Mouse (Mus musculus) frontal cortex, postnatal 25 days (tissue): ENCODE data around the gene Ntm.

ENCODE experiments used
- DNase-seq, 2 experiments: peaks; one replicate each; pipeline ENCODE4 v3.0.0; 2022; ENCODE audit warnings: low spot score in 2 of 2

Ntm gene

DNA sequence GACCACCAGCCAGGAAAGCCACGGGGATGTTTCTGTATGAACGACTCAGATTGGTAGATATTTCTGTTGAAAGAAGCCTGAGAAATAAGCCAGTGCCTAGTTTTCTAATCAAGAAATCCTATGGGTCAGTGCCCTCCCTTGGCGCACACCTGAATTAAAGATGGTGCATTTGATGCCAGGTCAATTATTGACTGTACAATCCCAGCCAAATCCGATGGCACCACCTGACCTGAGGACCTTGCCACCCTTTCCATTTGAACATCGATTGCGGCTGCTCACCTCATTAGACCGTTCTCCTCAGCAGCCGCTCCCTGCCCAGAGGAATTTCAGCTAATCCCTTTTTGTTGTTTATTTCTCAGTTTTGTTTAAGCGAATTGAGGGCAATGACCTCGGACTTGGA lies 483.9 kb downstream of the Ntm start:
- no peak for DNase-seq

DNA sequence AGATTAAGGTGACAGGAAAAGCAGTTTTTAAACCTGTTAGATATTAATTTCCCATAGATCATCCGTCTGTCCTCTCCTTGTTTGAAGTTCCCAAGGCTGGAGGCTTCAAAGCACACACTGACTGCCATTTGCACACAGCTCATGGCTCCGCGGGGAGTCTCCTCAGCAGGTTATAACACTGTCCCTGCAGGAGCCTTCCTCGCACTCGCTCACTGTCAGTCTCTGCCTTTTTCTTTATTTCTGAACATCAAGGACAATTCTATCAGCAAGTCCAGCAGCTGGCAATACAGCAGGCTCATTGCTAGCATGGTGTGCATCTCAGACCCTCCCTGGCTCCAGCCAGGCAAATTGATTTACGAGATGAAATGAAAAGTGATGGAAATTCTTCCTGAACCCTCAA lies 485.7 kb downstream of the Ntm start:
- DNase-seq, result no peak

DNA sequence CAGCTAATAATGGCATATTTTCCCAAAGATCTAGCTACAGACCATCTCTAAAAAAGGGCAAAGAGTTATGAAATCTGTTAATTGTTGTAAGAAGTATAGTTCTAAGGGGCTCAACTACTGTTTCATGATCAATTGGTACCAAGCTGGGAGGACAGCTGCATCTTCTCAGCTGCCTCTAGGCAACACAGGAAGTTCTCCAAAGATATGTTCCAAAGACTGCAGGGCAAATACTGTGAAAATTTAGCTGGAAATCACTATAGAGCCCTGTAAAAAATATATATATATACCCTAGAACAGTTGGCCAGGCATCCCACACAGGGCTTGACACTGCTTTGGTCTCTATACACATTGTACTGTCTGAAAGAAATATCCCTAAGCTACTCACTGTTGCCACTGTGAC lies 489.5 kb downstream of the Ntm start:
- DNase-seq, result no peak

DNA sequence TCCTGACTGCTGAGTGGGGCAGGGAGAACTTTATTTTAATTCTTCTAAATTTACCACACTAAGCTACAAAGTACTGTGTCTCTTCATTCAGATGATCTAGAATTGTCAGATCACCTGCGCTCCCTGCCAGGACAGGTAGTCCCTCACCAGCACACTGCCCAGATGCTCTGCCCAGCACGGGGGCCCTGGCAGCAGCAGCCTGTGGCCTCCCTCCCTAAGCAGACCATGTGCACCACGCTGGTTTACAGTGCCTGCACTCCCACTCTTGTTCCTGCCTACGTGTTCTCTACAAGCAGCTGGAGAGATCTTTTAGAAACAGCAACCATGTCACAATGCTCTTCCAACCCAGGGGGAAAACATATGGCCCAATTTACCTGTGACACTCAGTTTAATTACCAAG lies 490.7 kb downstream of the Ntm start:
- DNase-seq, result no peak

DNA sequence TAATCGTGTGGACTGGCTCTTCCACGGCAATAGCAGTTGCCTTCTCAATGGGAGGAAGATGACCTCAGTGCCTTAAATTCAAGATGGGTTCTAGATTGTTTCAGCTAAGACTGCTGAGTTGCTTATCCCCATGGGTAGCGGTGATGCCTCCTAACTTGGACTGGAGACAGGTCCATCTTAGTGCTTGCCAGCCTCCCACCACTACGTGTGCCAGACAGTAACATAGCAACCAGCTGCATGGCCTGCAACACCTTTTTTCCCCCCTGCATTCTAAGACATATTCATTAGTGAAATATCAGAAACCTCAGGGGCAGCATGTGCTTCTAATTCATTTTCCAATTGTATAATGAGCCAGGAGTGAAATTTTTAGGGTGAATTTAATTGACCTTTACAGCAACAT lies 498.2 kb downstream of the Ntm start:
- DNase-seq, result no peak

DNA sequence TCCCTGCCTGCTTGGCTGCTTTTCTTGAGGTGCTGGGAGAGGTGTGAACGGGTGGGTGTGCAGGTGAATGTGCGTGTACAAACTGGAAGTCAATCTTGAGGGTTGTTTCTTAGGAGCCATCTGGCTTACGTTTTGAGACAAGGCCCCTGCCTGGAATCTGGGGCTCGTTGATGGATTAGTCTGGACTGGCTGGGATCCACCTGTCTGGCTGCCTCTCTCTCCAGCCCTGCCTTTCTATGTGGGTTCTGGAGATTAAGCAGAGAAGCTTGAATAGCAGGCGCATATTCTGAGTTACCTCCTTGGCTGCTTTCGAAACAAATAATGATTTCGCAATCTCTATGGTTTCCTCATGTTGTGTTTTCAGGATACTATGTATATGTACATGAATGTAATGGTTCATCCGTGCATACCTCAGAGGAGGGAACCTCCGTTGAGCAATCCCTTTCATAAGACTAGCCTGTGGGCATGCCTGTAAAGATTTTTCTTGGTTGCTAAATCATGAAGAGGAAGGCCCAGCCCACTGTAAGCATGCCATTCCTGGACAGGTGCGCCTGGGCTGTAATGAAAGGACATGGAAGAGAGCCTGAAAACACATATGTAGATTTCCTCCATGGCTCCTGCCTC lies 499.9 kb downstream of the Ntm start:
- DNase-seq, result no peak

DNA sequence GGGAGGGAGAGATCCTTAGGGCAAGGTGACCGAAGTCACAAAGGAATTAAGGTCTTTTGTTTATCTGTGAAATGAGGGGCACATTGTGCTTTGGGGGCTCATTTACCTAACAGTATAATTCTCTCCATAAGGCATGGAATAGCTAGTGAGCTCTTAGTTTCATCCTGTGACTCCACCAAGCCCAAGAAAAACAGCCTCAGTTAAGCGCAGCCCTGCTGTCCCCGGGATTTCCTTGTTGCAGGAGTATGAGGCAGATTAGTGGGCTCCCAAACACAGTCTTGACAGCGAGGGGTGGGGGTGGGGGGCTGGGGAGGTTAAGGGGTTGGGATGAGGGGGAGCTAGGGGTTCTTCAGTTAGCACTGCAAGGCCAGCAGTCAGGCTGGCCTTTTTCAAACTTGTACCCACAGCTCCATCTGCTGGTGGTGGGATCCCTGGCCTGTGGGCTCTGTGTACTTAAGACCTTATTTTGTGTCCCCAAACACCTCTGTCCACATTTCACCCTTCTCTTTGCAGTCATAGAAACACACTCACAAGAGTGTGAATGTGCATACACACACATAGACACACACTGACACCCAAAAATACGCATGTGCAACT lies 504.9 kb downstream of the Ntm start:
- DNase-seq, result peak; percentile 62 to 68

DNA sequence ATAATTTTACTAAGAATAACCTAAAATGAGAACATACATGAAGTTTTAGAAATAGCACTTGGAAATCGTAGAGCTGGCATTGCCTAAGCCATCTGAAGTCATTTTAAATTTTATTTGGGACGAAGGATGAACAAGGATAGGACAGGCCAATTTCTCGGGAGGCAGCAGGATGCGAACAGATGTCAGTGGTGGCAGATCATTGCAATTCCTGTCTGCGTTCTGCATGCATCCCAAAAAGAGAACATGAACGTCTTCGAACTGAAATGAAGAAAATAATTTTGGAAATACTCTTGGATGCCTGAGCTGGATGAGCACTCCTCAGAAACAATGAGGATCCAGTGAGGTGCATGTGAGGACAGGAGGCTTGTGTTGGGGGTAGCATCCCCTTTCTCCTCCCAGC lies 506.9 kb downstream of the Ntm start:
- DNase-seq, result no peak

DNA sequence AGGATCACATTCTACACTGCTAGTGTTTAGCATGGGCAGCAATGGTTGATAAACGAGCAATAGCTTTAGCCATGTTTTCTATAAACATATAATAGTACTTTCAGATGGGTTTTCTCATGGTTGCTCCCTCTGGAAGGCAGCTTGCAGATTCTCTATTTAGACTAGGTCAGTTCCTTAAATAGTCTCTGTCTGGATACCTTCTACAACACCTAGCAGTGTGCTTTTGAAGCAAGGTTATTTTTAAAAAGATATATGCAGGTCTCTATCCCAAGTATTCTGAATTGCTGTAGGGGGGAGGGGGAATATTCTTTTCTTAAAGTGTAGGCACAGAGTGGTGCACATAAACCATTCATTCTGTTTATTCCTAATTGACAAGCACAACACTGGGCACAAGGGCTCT lies 511.7 kb downstream of the Ntm start:
- DNase-seq, result no peak

DNA sequence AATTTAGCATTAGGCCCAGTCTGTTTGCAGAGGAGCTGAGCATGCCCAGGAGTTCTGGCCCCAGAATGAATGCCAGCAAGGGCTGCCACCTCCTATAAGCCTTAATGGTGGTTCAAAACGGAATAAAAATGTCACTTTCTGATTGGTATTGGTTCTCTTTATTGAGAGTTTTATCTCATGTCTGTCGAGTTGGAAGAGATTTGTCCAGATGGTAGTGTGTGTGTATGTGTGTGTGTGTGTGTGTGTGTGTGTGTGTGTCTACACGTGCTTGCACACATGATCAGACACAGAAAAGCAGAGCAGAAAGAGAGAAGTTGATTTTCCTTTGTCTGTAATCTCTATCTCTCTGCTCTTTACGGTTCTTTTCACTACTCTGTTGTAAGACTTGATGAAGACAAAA lies 518.9 kb downstream of the Ntm start:
- DNase-seq, result no peak

DNA sequence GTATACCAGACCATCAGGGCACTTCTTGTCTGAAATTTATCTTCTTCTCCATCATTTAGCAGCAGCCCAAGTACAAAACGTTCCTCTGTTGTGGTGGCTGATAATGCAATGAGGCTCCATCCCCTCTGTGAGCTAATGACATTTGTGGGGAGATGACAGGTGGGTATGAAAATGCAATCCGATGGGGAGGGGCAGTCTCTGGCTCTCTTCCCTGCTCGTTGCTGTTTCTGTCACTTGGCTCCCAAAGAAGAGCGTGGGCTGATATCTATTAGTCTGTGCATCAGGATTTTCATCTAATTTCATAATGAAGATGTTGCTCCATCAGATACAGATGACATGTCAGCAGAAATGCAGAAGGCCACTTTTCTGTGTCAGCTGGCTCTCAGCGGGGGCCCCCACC lies 523.5 kb downstream of the Ntm start:
- DNase-seq, result no peak

DNA sequence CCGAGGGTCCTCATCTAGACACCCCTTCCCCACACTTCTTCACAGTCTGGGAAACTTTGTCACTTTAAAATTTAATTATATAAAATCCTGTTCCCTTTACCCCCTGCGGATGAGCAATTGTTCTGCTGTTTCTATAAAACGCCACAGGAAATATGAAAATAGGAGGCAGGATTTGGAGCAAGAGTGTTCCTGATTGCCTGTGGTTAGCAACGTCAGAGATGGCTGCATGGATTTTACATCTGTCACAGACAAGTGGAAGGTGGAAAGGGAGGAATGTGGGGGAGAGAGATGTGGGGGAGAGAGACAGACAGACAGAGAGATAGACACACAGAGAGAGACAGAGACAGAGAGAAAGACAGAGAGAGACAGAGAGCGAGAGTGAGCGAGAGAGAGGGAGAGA lies 528.3 kb downstream of the Ntm start:
- no peak for DNase-seq

DNA sequence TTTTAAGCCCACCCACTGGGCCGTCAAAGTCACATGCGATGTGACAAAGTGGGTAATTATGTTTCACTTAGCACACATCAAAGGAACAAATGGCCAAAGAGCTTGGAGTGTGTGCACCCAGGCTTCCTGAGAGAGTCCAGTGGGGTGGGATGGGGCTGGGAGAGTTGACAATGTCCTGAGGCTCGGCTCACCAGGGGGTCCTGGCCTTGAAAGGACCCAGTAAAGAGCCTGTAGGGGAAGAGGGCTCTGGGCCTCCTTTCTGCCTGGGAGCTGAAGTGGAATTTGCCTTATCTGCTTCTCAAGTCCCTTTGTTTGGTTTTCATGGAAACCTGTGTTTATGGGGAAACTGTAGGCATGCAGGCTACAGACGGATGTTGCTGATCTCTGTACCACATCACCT lies 529.0 kb downstream of the Ntm start:
- no peak for DNase-seq

DNA sequence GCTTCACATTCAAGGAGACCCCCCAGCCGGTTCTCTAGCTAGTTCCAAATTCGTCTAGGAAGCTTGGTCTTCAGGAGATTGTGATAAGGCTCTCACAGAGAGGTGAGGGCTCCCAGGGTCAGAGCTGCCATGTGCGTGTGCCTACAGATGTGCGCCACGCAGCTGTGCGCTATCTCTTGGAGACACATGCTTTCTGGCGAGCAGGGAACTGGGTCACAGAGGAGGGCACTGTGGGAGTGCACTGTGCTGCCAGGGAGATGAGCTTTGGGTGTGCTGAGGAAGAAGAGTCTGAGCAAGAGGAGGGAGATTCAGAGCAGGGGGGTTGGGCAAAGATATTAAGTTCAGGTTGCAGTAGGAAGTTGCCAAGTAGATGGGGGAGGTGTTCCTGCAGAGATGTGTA lies 529.8 kb downstream of the Ntm start:
- no peak for DNase-seq

DNA sequence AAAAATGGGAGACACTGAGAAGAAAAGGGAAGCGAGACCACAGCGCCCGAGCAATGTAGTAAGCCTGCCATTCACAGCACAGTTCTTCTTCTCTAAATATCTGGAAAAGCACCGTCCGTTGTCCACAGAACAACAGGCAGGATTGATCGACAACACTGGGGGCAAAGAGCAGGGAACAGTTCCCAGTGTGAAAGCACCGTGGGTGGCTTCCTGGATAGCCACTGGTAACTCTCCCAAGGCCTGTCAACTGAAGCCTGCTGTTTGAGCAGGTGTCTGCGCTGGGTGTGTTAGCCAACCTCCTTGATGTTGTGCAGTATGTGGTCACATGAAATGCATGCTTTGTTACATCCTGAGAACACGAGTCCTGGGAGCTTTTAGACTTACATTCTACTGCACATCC lies 531.4 kb downstream of the Ntm start:
- DNase-seq, result no peak

DNA sequence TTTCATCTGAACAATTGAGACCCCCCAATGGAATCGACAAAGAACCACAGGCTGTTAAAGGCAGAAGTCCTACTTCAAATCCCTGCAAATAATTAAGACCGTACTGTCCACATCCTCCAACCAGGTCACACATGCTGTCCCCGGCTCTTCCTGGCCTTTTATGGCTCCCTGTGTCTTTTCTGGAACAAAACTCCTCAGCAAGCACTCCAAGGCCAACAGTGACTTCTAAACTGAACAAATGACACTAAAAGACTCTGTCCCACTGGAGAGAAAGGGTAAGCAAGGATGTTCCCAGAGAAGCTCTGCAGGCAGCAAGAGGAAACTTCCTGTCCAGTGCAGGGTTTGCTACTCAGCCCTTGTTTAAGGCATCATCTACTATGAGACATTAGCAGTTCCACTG lies 532.8 kb downstream of the Ntm start:
- DNase-seq, result no peak

DNA sequence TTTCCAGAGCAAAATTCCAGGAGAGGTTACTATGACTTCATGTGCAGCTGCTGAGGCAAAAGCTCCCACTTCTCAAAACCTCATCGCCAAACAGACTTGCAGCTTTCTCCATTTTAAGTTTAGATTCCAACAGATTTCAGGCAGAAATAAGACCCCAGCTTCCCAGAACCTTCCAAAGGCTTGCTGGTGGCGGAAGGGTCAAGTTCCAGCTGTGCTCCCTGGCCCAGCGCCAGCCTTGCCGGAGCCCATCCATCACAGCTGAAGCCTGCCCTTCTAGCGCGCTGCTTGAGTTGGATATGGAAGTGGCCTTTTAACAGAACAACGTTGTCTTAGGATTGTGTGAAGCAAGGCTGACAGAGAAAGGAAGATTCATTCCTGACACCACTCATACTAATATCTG lies 534.6 kb downstream of the Ntm start:
- DNase-seq, result no peak

DNA sequence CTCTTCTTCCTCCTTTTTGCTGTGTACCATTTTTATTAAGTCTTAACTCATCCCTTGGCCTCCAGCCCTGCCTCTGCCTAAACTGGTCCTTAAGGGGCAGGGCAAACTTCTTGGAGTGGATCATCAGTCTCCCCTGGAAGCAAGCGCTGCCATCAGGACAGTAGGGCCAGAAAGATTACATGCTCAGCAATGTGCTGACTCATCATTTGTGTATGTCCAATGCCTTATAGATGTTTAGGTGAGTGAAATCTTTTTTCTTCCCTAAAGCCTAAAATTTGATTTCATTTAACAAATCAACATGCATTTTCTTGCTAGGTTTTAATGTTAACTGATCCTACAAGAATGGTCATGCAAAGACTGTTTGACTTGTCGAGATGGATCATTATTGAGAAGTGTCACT lies 536.7 kb downstream of the Ntm start:
- DNase-seq, result no peak

DNA sequence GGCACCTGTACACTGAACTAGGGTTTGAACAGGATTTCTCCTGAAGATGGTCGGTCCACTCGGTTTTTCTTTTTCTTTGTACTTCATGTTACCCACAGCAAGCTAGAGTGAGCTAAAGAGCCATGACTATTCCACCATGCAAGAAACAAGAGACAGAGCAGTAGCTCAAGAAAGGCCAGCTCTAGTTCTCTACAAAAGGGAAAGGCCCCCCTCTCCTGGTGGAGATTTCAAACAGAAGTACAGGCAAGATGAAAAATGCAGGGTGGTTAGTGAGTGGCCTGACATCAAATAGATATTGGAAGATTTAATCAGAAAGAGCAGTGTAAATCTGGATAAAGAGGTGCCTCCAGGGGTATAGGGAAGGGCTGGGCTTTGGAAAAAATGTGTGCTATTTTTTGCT lies 547.4 kb downstream of the Ntm start:
- no peak for DNase-seq

DNA sequence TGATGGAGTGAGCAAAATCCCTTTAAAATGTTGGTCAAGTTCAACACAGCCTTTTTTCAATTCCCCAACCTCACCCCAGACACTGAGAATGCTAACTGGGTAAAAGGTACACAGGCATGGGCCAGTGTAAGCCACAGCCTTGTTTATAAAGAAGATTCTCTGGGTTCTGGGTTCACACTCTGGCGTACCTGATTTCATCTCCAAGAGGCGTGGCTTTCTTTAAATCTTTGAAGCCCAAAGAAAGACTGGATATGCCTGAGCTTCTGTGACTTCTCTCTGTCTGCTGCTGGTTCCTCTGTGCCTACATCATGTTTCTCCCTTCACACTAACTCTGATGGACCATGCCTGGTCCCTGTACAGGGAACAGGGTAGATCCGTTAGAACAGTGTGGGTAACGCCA lies 549.8 kb downstream of the Ntm start:
- no peak for DNase-seq

DNA sequence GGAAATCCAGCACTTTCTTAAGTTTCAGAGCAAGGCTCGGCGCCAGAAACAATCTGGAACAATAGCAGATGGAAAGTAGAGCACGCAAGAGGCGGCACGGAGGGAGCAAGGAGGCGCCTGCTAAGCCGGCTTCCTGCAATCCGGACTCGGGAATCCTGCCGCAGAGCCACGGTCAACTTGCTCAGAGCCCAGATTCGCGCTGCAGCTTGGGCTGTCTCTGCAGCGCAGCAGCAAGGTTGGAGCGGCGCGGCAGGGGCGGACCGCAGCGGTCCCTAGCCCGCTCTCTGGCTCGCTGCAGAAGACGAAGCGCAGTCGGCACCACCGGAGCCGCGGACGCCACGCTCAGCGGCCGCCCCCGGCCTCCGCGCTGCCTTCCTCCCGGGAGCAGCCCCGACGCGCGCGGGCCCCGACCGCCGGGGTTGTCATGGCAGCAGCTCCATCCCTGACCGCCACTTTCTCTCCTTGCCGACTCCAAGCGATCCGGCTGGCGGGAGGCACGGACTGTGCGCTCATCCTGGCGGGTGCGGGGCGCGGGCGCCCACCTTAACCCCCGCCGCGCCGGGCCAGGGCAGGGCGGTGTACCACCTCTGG lies 550.7 kb downstream of the Ntm start:
- peak; percentile 27 to 44 for DNase-seq

DNA sequence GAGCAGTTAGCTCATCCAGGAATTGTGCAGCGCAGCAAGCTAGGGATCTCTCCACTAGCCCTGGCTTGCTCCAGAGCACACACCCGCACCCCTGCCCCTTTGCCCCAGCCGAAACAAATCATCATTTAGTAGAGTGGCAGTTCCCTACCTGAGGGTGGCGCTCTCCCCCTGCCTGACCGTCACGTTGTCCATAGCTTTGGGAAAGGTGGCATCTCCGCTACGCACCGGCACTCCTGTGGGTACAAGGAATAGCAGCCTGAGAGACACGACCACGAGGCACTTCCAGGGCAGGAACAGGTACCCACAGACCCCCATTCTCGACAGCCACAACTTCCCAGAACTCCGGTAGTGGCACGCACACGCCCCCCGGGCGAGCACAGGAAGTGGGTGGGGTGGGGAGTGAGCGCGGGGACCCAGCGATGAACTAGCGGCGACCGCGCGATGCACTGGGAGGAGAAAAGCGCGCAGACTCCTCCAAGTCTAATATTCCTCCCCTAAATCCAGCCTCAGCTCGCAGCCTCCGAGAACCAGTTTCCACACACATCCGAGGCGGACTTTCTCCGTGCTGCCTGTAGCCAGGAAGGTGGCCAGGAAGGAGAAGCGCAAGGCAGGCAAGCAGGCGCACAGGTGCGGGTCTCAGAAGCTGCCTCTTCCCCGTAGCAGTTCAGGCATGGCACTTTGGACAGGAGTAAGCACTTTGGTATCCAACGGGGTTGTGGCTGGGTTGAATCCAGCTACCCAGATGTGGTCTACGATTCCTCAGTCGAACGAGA lies 551.3 kb downstream of the Ntm start:
- peak; percentile 50 to 59 for DNase-seq
